Mouse (Mus musculus): ENCODE results near the gene Avpr1b. TPM values are rescaled to one million over a fixed set of nuclear protein-coding genes. Genes with fewer than 3 reads are reported as not detected.

Gene Avpr1b
- polyA plus RNA-seq, 1 experiment from 2014 or later = not detected

DNA sequence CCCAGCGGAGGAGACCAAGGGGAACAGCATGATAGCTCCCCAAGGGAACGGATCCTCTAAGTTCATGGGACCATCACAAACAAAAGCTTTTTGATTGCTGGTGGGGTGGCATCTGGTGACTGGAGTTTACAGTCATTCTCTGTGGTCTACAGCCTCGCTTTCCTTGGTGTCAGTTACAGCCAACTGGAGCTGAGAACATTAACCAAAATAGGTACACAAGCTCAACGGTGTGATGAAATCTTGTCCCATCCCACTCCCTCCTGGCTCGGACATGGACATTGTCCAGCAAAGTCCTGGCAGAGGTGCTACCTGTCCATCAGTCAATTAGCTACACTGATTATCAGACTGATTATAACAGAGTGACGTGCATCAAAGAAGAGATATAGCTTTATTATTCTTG lies 15.6 kb downstream of the Avpr1b start:
- Histone ChIP-seq H3K4me1 (replicated peaks; ENCODE audit: insufficient read depth, low read length) (no peaks in the 10 kb centered on the region), H3K9ac (ENCODE audit: low read depth, low read length) (no peak overlapping the region), H3K4me2 (ENCODE audit: low read length) (no peak overlapping the region), H3K36me3 (ENCODE audit: insufficient read depth, low read length) (no peaks in the 10 kb centered on the region), H3K27me3 (ENCODE audit: insufficient read depth, low read length) (no peaks in the 10 kb centered on the region), H3K4me3 (replicated peaks; ENCODE audit: low read depth, low read length) (no peak overlapping the region), H3K9me3 (replicated peaks; ENCODE audit: low read length) (no peaks in the 10 kb centered on the region), H3K27ac (no peak overlapping the region)
- DNase-seq (ENCODE audit: low spot score) = no peak
- WGBS = 76% methylated on average over 6 of the region's 6 CpGs
- no peak for TF ChIP-seq CTCF (IDR thresholded peaks at IDR 0.05; ENCODE audit: low read depth)
- ATAC-seq (replicated peaks; ENCODE audit: low FRiP score, low read depth) = no peak

DNA sequence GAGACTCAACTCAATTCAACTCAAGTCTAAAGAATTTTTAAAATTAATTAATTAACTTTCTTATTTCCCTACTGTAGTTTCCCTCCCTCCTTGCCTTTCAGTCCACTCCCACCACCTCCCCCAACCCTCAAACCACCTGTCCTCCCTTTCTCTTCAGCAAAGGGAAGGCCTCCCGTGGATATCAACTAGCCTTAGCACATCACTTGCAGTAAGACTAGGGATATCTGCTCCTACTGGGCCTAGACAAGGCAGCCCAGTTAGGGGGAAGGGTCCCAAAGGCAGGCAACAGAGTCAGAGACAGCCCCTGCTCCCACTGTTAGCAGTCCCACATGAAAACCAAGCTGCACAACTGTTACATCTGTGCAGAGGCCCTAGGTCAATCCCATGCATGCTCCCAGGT lies 17.1 kb downstream of the Avpr1b start:
- no peak for DNase-seq (ENCODE audit: low spot score)
- 86% methylated on average over 1 of the region's 1 CpGs for WGBS
- no peak for TF ChIP-seq CTCF (IDR thresholded peaks at IDR 0.05; ENCODE audit: low read depth)

GRCm38 (mm10) chr1:131616546-131617220 lies 17.6 kb downstream of the Avpr1b start:
- TF ChIP-seq CTCF (IDR thresholded peaks at IDR 0.05; ENCODE audit: low read depth) = no peak
- no peak overlapping the region for H3K4me3 ChIP-seq (replicated peaks; ENCODE audit: low read depth, low read length)
- H3K4me1 ChIP-seq (replicated peaks; ENCODE audit: insufficient read depth, low read length) = no peaks in the 10 kb centered on the region
- H3K36me3 ChIP-seq (ENCODE audit: insufficient read depth, low read length) = no peaks in the 10 kb centered on the region
- H3K4me2 ChIP-seq (ENCODE audit: low read length) = no peak overlapping the region
- ATAC-seq (replicated peaks; ENCODE audit: low FRiP score, low read depth) (no peak), DNase-seq (ENCODE audit: low spot score) (no peak)
- H3K27me3 ChIP-seq (ENCODE audit: insufficient read depth, low read length) = no peaks in the 10 kb centered on the region
- H3K27ac ChIP-seq = no peak overlapping the region
- WGBS = 73% methylated on average over 5 of the region's 5 CpGs
- no peaks in the 10 kb centered on the region for H3K9me3 ChIP-seq (replicated peaks; ENCODE audit: low read length)
- H3K9ac ChIP-seq (ENCODE audit: low read depth, low read length) = no peak overlapping the region

More for the DNA sequence above, 17.1 kb downstream of the Avpr1b start:
- Histone ChIP-seq H3K27me3 (ENCODE audit: insufficient read depth, low read length) (no peaks in the 10 kb centered on the region), H3K9ac (ENCODE audit: low read depth, low read length) (no peak overlapping the region), H3K27ac (no peak overlapping the region), H3K4me1 (replicated peaks; ENCODE audit: insufficient read depth, low read length) (no peaks in the 10 kb centered on the region), H3K9me3 (replicated peaks; ENCODE audit: low read length) (no peaks in the 10 kb centered on the region), H3K36me3 (ENCODE audit: insufficient read depth, low read length) (no peaks in the 10 kb centered on the region), H3K4me3 (replicated peaks; ENCODE audit: low read depth, low read length) (no peak overlapping the region), H3K4me2 (ENCODE audit: low read length) (no peak overlapping the region)
- no peak for ATAC-seq (replicated peaks; ENCODE audit: low FRiP score, low read depth)

DNA sequence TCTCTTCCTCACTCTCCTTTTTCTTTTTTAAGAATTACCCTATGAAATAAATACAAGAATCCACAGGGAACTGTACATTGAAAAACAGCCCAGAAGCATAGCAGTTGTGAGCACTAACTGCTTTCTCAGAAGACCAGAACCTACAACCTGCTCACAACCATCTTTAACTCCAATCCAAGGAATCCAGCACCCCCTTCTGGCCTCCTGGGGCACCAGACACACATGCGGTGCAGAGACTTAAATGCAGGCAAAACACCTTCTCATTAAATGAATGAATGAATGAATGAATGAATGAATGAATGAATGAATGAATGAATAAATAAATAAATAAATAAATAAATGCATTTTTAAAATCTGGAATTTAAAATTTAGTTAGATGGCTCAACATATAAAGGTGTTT lies 19.5 kb downstream of the Avpr1b start:
- Histone ChIP-seq H3K9ac (ENCODE audit: low read depth, low read length) (no peak overlapping the region), H3K27me3 (ENCODE audit: insufficient read depth, low read length) (no peaks in the 10 kb centered on the region), H3K27ac (no peak overlapping the region), H3K9me3 (replicated peaks; ENCODE audit: low read length) (no peaks in the 10 kb centered on the region), H3K4me1 (replicated peaks; ENCODE audit: insufficient read depth, low read length) (no peaks in the 10 kb centered on the region), H3K36me3 (ENCODE audit: insufficient read depth, low read length) (no peaks in the 10 kb centered on the region), H3K4me3 (replicated peaks; ENCODE audit: low read depth, low read length) (no peak overlapping the region), H3K4me2 (ENCODE audit: low read length) (no peak overlapping the region)
- WGBS = 89% methylated on average over 1 of the region's 1 CpGs
- ATAC-seq (replicated peaks; ENCODE audit: low FRiP score, low read depth) (no peak), DNase-seq (ENCODE audit: low spot score) (no peak)
- TF ChIP-seq CTCF (IDR thresholded peaks at IDR 0.05; ENCODE audit: low read depth) = no peak; the same call in 1 of the 2 replicates

GRCm38 (mm10) chr1:131619348-131619747 lies 20.3 kb downstream of the Avpr1b start:
- Histone ChIP-seq H3K9ac (ENCODE audit: low read depth, low read length) (no peak overlapping the region), H3K36me3 (ENCODE audit: insufficient read depth, low read length) (no peaks in the 10 kb centered on the region), H3K4me3 (replicated peaks; ENCODE audit: low read depth, low read length) (no peak overlapping the region), H3K9me3 (replicated peaks; ENCODE audit: low read length) (no peaks in the 10 kb centered on the region), H3K27me3 (ENCODE audit: insufficient read depth, low read length) (no peaks in the 10 kb centered on the region), H3K4me1 (replicated peaks; ENCODE audit: insufficient read depth, low read length) (no peaks in the 10 kb centered on the region), H3K4me2 (ENCODE audit: low read length) (no peak overlapping the region), H3K27ac (no peak overlapping the region)
- WGBS = 84% methylated on average over 7 of the region's 7 CpGs
- no peak for TF ChIP-seq CTCF (IDR thresholded peaks at IDR 0.05; ENCODE audit: low read depth)
- ATAC-seq (replicated peaks; ENCODE audit: low FRiP score, low read depth) = no peak
- no peak for DNase-seq (ENCODE audit: low spot score)

DNA sequence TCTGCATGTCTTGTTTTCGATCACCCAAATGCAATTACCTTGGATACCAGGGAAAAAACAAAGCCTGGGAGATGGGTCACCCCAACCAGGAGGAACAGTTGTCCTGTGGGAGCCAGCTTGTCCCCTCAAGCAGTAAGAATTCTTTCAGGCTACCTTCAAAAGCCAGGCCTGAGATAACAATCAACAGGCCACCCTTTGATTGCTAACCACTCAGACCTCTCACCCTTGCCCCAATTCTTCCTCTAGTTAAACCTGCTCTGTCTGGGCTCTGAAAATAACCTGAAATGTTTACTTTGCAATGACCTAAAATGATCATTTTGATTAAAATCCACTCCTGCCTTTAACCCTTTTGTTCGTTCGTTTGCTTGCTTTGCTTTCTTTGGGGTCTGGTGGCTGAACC lies 24.6 kb downstream of the Avpr1b start:
- no peaks in the 10 kb centered on the region for H3K9me3 ChIP-seq (replicated peaks; ENCODE audit: low read length)
- H3K9ac ChIP-seq (ENCODE audit: low read depth, low read length) = no peak overlapping the region
- 75% methylated on average over 3 of the region's 3 CpGs for WGBS
- H3K4me2 ChIP-seq (ENCODE audit: low read length) = no peak overlapping the region
- no peaks in the 10 kb centered on the region for H3K4me1 ChIP-seq (replicated peaks; ENCODE audit: insufficient read depth, low read length)
- no peak for TF ChIP-seq CTCF (IDR thresholded peaks at IDR 0.05; ENCODE audit: low read depth)
- no peak overlapping the region for H3K4me3 ChIP-seq (replicated peaks; ENCODE audit: low read depth, low read length)
- DNase-seq (ENCODE audit: low spot score) = no peak
- ATAC-seq (replicated peaks; ENCODE audit: low FRiP score, low read depth) = no peak
- H3K27me3 ChIP-seq (ENCODE audit: insufficient read depth, low read length) = no peaks in the 10 kb centered on the region
- no peak overlapping the region for H3K27ac ChIP-seq
- no peaks in the 10 kb centered on the region for H3K36me3 ChIP-seq (ENCODE audit: insufficient read depth, low read length)
